Mouse (Mus musculus): ENCODE data around the gene Cpt1c. TPM values are rescaled to one million over a fixed set of nuclear protein-coding genes. Genes with fewer than 3 reads are reported as not detected.

Cpt1c gene
- polyA plus RNA-seq, 1 experiment = 7.6 TPM

GRCm38 (mm10) chr7:44964990-44965389 lies 9.7 kb downstream of the Cpt1c start:
- TF ChIP-seq CTCF (IDR thresholded peaks at IDR 0.05; ENCODE audit: extremely low read depth, insufficient read length, insufficient replicate concordance, low read depth, low read length) (no peak), POLR2A (IDR thresholded peaks at IDR 0.05; ENCODE audit: low read depth, low read length) (no peak)
- Histone ChIP-seq H3K27me3 (ENCODE audit: control insufficient read depth, insufficient read depth, low read length) (no peaks in the 10 kb centered on the region), H3K36me3 (ENCODE audit: control insufficient read depth, insufficient read depth, low read length) (no peaks in the 10 kb centered on the region), H3K4me1 (ENCODE audit: control insufficient read depth, insufficient read depth, insufficient read length, low read length) (peaks cover 8% of the 10 kb centered on the region), H3K27ac (ENCODE audit: insufficient read depth, low read depth, low read length) (no peak overlapping the region), H3K4me3 (ENCODE audit: low read depth, low read length) (no peak overlapping the region)
- 96% methylated on average over 13 of the region's 13 CpGs for WGBS

- Histone ChIP-seq H3K4me1 (ENCODE audit: control insufficient read depth, insufficient read depth, insufficient read length, low read length) (peaks cover 8% of the 10 kb centered on the region), H3K27ac (ENCODE audit: insufficient read depth, low read depth, low read length) (no peak overlapping the region), H3K36me3 (ENCODE audit: control insufficient read depth, insufficient read depth, low read length) (no peaks in the 10 kb centered on the region), H3K4me3 (ENCODE audit: low read depth, low read length) (no peak overlapping the region), H3K27me3 (ENCODE audit: control insufficient read depth, insufficient read depth, low read length) (no peaks in the 10 kb centered on the region)
- no peak for TF ChIP-seq POLR2A (IDR thresholded peaks at IDR 0.05; ENCODE audit: low read depth, low read length)
- TF ChIP-seq CTCF (IDR thresholded peaks at IDR 0.05; ENCODE audit: extremely low read depth, insufficient read length, insufficient replicate concordance, low read depth, low read length) = no peak
- WGBS = 65% methylated on average over 5 of the region's 5 CpGs
Measured at GRCm38 (mm10) chr7:44962831-44963230, 11.8 kb downstream of the Cpt1c start.

- no peaks in the 10 kb centered on the region for H3K36me3 ChIP-seq (ENCODE audit: control insufficient read depth, insufficient read depth, low read length)
- H3K4me1 ChIP-seq (ENCODE audit: control insufficient read depth, insufficient read depth, insufficient read length, low read length) = peaks cover 8% of the 10 kb centered on the region
- no peak overlapping the region for H3K27ac ChIP-seq (ENCODE audit: insufficient read depth, low read depth, low read length)
- WGBS = 33% methylated on average over 8 of the region's 8 CpGs
- no peak overlapping the region for H3K4me3 ChIP-seq (ENCODE audit: low read depth, low read length)
- H3K27me3 ChIP-seq (ENCODE audit: control insufficient read depth, insufficient read depth, low read length) = no peaks in the 10 kb centered on the region
- TF ChIP-seq POLR2A (IDR thresholded peaks at IDR 0.05; ENCODE audit: low read depth, low read length) (no peak), CTCF (IDR thresholded peaks at IDR 0.05; ENCODE audit: extremely low read depth, insufficient read length, insufficient replicate concordance, low read depth, low read length) (no peak)
Measured at GRCm38 (mm10) chr7:44962337-44962736, 12.3 kb downstream of the Cpt1c start.

GRCm38 (mm10) chr7:44960512-44960910 lies 14.1 kb downstream of the Cpt1c start:
- H3K4me3 ChIP-seq (ENCODE audit: low read depth, low read length) = no peak overlapping the region
- no peaks in the 10 kb centered on the region for H3K27me3 ChIP-seq (ENCODE audit: control insufficient read depth, insufficient read depth, low read length)
- no peak overlapping the region for H3K27ac ChIP-seq (ENCODE audit: insufficient read depth, low read depth, low read length)
- 84% methylated on average over 13 of the region's 13 CpGs for whole genome bisulfite sequencing
- TF ChIP-seq POLR2A (IDR thresholded peaks at IDR 0.05; ENCODE audit: low read depth, low read length) (no peak), CTCF (IDR thresholded peaks at IDR 0.05; ENCODE audit: extremely low read depth, insufficient read length, insufficient replicate concordance, low read depth, low read length) (no peak)
- H3K36me3 ChIP-seq (ENCODE audit: control insufficient read depth, insufficient read depth, low read length) = no peaks in the 10 kb centered on the region
- H3K4me1 ChIP-seq (ENCODE audit: control insufficient read depth, insufficient read depth, insufficient read length, low read length) = peaks cover 8% of the 10 kb centered on the region

GRCm38 (mm10) chr7:44959874-44960511 lies 14.7 kb downstream of the Cpt1c start:
- no peak overlapping the region for H3K4me3 ChIP-seq (ENCODE audit: low read depth, low read length)
- H3K4me1 ChIP-seq (ENCODE audit: control insufficient read depth, insufficient read depth, insufficient read length, low read length) = peaks cover 8% of the 10 kb centered on the region
- H3K36me3 ChIP-seq (ENCODE audit: control insufficient read depth, insufficient read depth, low read length) = no peaks in the 10 kb centered on the region
- H3K27me3 ChIP-seq (ENCODE audit: control insufficient read depth, insufficient read depth, low read length) = no peaks in the 10 kb centered on the region
- TF ChIP-seq CTCF (IDR thresholded peaks at IDR 0.05; ENCODE audit: extremely low read depth, insufficient read length, insufficient replicate concordance, low read depth, low read length) = no peak
- TF ChIP-seq POLR2A (IDR thresholded peaks at IDR 0.05; ENCODE audit: low read depth, low read length) = no peak
- WGBS = 76% methylated on average over 10 of the region's 10 CpGs
- H3K27ac ChIP-seq (ENCODE audit: insufficient read depth, low read depth, low read length) = no peak overlapping the region

- H3K36me3 ChIP-seq (ENCODE audit: control insufficient read depth, insufficient read depth, low read length) = no peaks in the 10 kb centered on the region
- TF ChIP-seq CTCF (IDR thresholded peaks at IDR 0.05; ENCODE audit: extremely low read depth, insufficient read length, insufficient replicate concordance, low read depth, low read length) (no peak), POLR2A (IDR thresholded peaks at IDR 0.05; ENCODE audit: low read depth, low read length) (no peak)
- H3K4me1 ChIP-seq (ENCODE audit: control insufficient read depth, insufficient read depth, insufficient read length, low read length) = peaks cover 8% of the 10 kb centered on the region
- H3K27ac ChIP-seq (ENCODE audit: insufficient read depth, low read depth, low read length) = no peak overlapping the region
- H3K4me3 ChIP-seq (ENCODE audit: low read depth, low read length) = no peak overlapping the region
- WGBS = 66% methylated on average over 8 of the region's 8 CpGs
- no peaks in the 10 kb centered on the region for H3K27me3 ChIP-seq (ENCODE audit: control insufficient read depth, insufficient read depth, low read length)
Measured at GRCm38 (mm10) chr7:44959281-44959680, 15.4 kb downstream of the Cpt1c start.

- TF ChIP-seq CTCF (IDR thresholded peaks at IDR 0.05; ENCODE audit: extremely low read depth, insufficient read length, insufficient replicate concordance, low read depth, low read length) = no peak
- TF ChIP-seq POLR2A (IDR thresholded peaks at IDR 0.05; ENCODE audit: low read depth, low read length) = no peak
- WGBS = 39% methylated on average over 7 of the region's 7 CpGs
- Histone ChIP-seq H3K27ac (ENCODE audit: insufficient read depth, low read depth, low read length) (no peak overlapping the region), H3K27me3 (ENCODE audit: control insufficient read depth, insufficient read depth, low read length) (no peaks in the 10 kb centered on the region), H3K4me3 (ENCODE audit: low read depth, low read length) (no peak overlapping the region), H3K36me3 (ENCODE audit: control insufficient read depth, insufficient read depth, low read length) (no peaks in the 10 kb centered on the region), H3K4me1 (ENCODE audit: control insufficient read depth, insufficient read depth, insufficient read length, low read length) (peaks cover 8% of the 10 kb centered on the region)
Measured at GRCm38 (mm10) chr7:44958208-44958607, 16.4 kb downstream of the Cpt1c start.
